Mouse (Mus musculus) lung, postnatal 0 days (tissue): ENCODE results near the gene Stn1.

Source experiments
- CTCF ChIP-seq: IDR thresholded peaks from 2 replicates; pipeline ENCODE4 v1.5.1; 2016; ENCODE audit warnings: antibody characterized with exemption, mild to moderate bottlenecking
- EP300 ChIP-seq: IDR thresholded peaks from 2 replicates; pipeline ENCODE4 v1.6.1; 2016; ENCODE audit warnings: antibody characterized with exemption, mild to moderate bottlenecking, control low read depth

- TF ChIP-seq CTCF = no peak
- TF ChIP-seq EP300 = no peak
These were observed 19.7 kb downstream of the Stn1 start for GRCm38 (mm10) chr19:47517570-47517969.
